Mouse (Mus musculus) mature B cell (primary cell): Measurements from ENCODE around the gene Chmp1a.

Source experiments
- in situ Hi-C: fragments of 300-500 bp; cut with MboI; formaldehyde crosslinking; loops from 2 replicates; pipeline ENCODE4 v1.14.3; 2019

Chmp1a gene

DNA sequence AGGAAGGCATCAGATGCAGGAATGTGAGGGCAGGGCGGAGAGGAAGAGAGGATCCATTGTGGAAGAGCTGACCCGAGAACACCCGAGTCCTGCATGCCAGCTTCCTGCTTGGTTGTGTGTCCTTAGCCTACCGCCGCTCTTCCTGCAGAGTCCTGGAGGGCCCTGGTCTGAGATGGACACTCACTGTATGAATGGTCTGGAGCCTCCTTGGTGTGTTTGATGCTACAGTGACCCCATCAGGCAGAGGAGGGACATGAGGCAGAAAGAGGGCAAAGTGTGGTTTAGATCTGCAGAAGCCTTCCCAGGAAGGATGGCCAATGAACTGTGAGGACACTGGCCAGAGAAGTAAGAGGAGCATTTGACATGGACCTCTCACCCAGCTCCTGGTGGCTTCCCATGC lies 57.4 kb downstream of the Chmp1a start:
- in situ Hi-C loops = no loop called here
